Mouse (Mus musculus) myocyte (in vitro differentiated cells): ENCODE results near the gene Gabbr2. TPM values are rescaled to one million over a fixed set of nuclear protein-coding genes. Genes with fewer than 3 reads are reported as not detected.

ENCODE experiments used
- H3K27me3 ChIP-seq: one replicate; pipeline ENCODE4 v1.6.1; 2011; ENCODE audit not compliant: control insufficient read depth, insufficient read depth, insufficient read length
- H3K36me3 ChIP-seq: one replicate; pipeline ENCODE4 v1.6.1; 2011; ENCODE audit not compliant: control insufficient read depth, insufficient read depth
- H3K4me2 ChIP-seq: one replicate; pipeline ENCODE4 v1.6.1; 2011; ENCODE audit warnings: low read depth, control low read depth
- H3K4me3 ChIP-seq: one replicate; pipeline ENCODE4 v1.5.1; 2011; ENCODE audit warnings: mild to moderate bottlenecking, control low read depth, moderate library complexity
- H3K79me2 ChIP-seq: one replicate; pipeline ENCODE4 v1.6.1; 2011; ENCODE audit not compliant: control insufficient read depth, insufficient read depth
- H3ac ChIP-seq: one replicate; pipeline ENCODE4 v1.6.1; 2011; ENCODE audit not compliant: control insufficient read depth, insufficient read length
- CEBPB ChIP-seq: IDR thresholded peaks from 2 replicates; pipeline ENCODE4 v1.6.1; 2011; ENCODE audit warnings: mild to moderate bottlenecking, moderate library complexity; ENCODE audit not compliant: poor library complexity, insufficient read depth, severe bottlenecking
- E2F4 ChIP-seq: IDR thresholded peaks from one replicate; pipeline ENCODE4 v1.6.1; 2011; ENCODE audit warnings: mild to moderate bottlenecking, control low read depth, moderate library complexity; ENCODE audit not compliant: insufficient read depth
- MAX ChIP-seq: IDR thresholded peaks from one replicate; pipeline ENCODE4 v1.6.1; 2011; ENCODE audit warnings: low read depth, mild to moderate bottlenecking, control low read depth
- MYOD1 ChIP-seq, 3 experiments: IDR thresholded peaks; one replicate each; pipeline ENCODE4 v1.6.1; 2011; ENCODE audit warnings: control low read depth in 2 of 3, low read depth in 2 of 3, mild to moderate bottlenecking in 2 of 3, moderate library complexity in 1 of 3; ENCODE audit not compliant: insufficient read length in 2 of 3, control insufficient read depth in 1 of 3
- MYOG ChIP-seq, 3 experiments: IDR thresholded peaks; one replicate each; pipeline ENCODE4 v1.6.1; 2011; ENCODE audit warnings: control low read depth in 2 of 3, low read depth in 2 of 3, mild to moderate bottlenecking in 2 of 3; ENCODE audit not compliant: insufficient read length in 2 of 3, control insufficient read depth in 1 of 3, insufficient read depth in 1 of 3
- POLR2A ChIP-seq: IDR thresholded peaks from one replicate; pipeline ENCODE4 v1.6.1; 2011; ENCODE audit warnings: low read depth, mild to moderate bottlenecking, control low read depth, moderate library complexity; ENCODE audit not compliant: insufficient read length
- POLR2AphosphoS2 ChIP-seq: IDR thresholded peaks from one replicate; pipeline ENCODE4 v1.6.1; 2011; ENCODE audit warnings: low read depth, control low read depth; ENCODE audit not compliant: insufficient read length
- REST ChIP-seq: IDR thresholded peaks from one replicate; pipeline ENCODE4 v1.6.1; 2011; ENCODE audit warnings: mild to moderate bottlenecking, control low read depth, moderate library complexity; ENCODE audit not compliant: insufficient read depth, insufficient read length
- SRF ChIP-seq: IDR thresholded peaks from one replicate; pipeline ENCODE4 v1.6.1; 2011; ENCODE audit warnings: low read depth; ENCODE audit not compliant: control insufficient read depth, insufficient read length
- TCF12 ChIP-seq: IDR thresholded peaks from one replicate; pipeline ENCODE4 v1.6.1; 2011; ENCODE audit warnings: mild to moderate bottlenecking, control low read depth; ENCODE audit not compliant: poor library complexity, insufficient read depth, severe bottlenecking
- TCF3 ChIP-seq: IDR thresholded peaks from one replicate; pipeline ENCODE4 v1.6.1; 2011; ENCODE audit warnings: low read depth, control low read depth; ENCODE audit not compliant: insufficient read length
- USF1 ChIP-seq: IDR thresholded peaks from one replicate; pipeline ENCODE4 v1.6.1; 2011; ENCODE audit warnings: low read depth, mild to moderate bottlenecking, control low read depth, moderate library complexity
- polyA plus RNA-seq: library from polyadenylated mRNA; unstranded; fragments of >200 nt; fragmentation: generic; extraction: Trizol; gene quantifications from one replicate; pipeline ENCODE4 v1.2.1, GENCODE M21; 2012; ENCODE audit warnings: missing spikeins

Gabbr2 gene
- not detected for polyA plus RNA-seq

DNA sequence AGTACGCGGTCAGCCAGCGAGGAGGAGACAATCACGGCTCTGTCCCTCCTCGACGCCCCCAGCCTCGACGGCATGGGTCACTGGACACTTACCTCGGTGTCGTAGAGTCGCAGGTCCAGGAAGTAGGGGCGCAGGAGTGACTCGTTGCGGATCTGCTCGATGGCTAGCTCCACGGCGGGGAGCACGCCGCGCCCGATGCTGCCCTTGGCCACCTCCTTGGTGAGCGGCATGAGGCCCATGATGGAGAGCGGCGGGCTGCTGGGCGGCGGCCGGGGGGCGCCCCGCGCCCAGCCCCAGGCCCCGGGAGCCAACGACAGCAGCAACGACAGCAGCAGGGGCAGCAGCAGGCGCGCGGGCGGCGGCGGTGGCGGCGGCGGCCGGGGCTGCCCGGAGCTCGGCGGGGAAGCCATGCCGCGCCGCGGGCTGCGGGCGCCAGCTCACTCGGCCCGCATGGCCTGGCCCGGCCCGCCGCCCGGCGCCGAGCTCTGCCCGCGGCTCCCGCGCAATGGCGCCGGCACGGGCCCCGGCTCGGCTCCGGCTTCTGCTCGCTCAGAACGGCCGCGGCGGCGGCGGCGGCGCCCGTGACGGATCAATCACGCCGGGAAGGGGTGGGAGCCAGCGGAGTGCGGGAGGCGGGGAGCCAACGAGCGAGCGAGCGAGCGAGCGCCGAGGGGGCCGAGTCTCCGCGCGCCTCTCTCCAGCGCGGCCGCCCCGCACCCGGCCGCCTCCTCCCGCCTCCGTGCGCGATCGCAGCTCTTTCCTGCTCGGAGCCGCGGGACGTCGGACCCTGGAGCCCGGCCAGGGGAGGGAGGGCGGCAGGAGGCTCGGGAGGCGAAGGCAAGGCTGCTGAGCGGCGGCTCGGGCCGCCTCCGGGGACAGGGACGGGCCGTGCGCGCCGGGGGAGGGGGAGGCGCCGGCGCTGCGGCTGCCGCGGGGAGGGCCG, at the start of gene Gabbr2:
TSS of gene Gabbr2 (minus strand) at position 858 of the 943 bp plus-strand sequence.
- no peak for TF ChIP-seq REST
- no peak for TF ChIP-seq POLR2A
- no peak for TF ChIP-seq MYOG (IDR thresholded peaks at IDR 0.05; ENCODE audit: control insufficient read depth in 1 of 3, insufficient read depth in 1 of 3, insufficient read length in 2 of 3, low read depth in 2 of 3)
- TF ChIP-seq POLR2AphosphoS2 = no peak
- TF ChIP-seq MAX = no peak
- no peak for TF ChIP-seq SRF
- TF ChIP-seq USF1 = no peak
- no peak for TF ChIP-seq TCF3
- no peak for TF ChIP-seq E2F4
- H3ac ChIP-seq = no peak within 1 kb of the TSS
- H3K4me2 ChIP-seq = no peak within 1 kb of the TSS
- H3K4me3 ChIP-seq = no peak within 1 kb of the TSS
- no peaks in the 10 kb centered on the region for H3K36me3 ChIP-seq
- no peaks in the 10 kb centered on the region for H3K79me2 ChIP-seq
- no peaks in the 10 kb centered on the region for H3K27me3 ChIP-seq

DNA sequence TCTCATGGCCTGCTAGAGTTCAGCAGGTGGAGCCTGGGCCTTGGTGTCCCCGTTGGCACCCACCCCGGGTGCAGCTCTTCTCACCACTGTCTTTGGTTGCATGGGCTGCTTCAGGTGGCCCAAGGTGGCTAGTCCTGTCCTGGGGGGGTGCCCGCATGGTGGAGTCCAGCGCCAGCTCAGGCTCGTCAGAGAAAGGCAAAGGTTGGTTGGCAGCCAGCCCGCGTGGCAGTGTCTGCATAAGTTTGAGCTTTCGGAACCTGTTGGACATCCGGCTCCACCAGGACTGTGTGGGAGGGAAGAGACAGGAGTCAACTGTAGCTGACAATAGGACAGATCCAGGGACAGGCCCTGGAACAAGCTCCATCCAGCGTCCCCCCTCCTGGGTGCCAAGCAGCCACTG, 47.9 kb upstream of the Gabbr2 start:
- Histone ChIP-seq H3K36me3 (no peaks in the 10 kb centered on the region), H3ac (no peak overlapping the region), H3K4me2 (no peak overlapping the region), H3K4me3 (no peak overlapping the region), H3K27me3 (no peaks in the 10 kb centered on the region), H3K79me2 (no peaks in the 10 kb centered on the region)
- TF ChIP-seq CEBPB (no peak), E2F4 (no peak), REST (no peak), USF1 (no peak), MYOD1 (IDR thresholded peaks at IDR 0.05; ENCODE audit: control insufficient read depth in 1 of 3, insufficient read length in 2 of 3, low read depth in 2 of 3) (no peak), MAX (no peak), TCF3 (no peak), SRF (no peak), POLR2AphosphoS2 (no peak), TCF12 (no peak), POLR2A (no peak), MYOG (IDR thresholded peaks at IDR 0.05; ENCODE audit: control insufficient read depth in 1 of 3, insufficient read depth in 1 of 3, insufficient read length in 2 of 3, low read depth in 2 of 3) (no peak)

DNA sequence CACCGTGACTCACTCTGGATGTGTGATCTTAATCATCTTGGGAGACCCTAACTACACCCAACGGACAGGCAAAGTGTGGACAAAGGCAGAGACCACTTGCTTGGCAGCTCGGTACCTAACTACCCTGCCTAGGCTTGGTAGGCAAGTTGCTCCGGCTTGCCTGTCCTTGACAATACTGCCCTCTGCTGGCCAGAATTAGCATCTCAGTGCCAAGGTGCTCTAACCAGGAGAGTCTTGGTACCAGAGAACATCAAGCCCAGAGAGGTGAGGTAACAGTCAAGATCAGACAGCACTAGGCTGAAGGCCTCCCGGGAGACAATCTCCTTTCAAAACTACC, 45.6 kb upstream of the Gabbr2 start:
- no peaks in the 10 kb centered on the region for H3K79me2 ChIP-seq
- no peak for TF ChIP-seq POLR2AphosphoS2
- TF ChIP-seq MYOD1 (IDR thresholded peaks at IDR 0.05; ENCODE audit: control insufficient read depth in 1 of 3, insufficient read length in 2 of 3, low read depth in 2 of 3) = no peak
- no peak for TF ChIP-seq CEBPB
- TF ChIP-seq E2F4 = no peak
- TF ChIP-seq REST = no peak
- TF ChIP-seq MAX = no peak
- TF ChIP-seq TCF12 = no peak
- H3K36me3 ChIP-seq = no peaks in the 10 kb centered on the region
- H3K4me3 ChIP-seq = no peak overlapping the region
- H3K4me2 ChIP-seq = no peak overlapping the region
- no peaks in the 10 kb centered on the region for H3K27me3 ChIP-seq
- no peak overlapping the region for H3ac ChIP-seq

DNA sequence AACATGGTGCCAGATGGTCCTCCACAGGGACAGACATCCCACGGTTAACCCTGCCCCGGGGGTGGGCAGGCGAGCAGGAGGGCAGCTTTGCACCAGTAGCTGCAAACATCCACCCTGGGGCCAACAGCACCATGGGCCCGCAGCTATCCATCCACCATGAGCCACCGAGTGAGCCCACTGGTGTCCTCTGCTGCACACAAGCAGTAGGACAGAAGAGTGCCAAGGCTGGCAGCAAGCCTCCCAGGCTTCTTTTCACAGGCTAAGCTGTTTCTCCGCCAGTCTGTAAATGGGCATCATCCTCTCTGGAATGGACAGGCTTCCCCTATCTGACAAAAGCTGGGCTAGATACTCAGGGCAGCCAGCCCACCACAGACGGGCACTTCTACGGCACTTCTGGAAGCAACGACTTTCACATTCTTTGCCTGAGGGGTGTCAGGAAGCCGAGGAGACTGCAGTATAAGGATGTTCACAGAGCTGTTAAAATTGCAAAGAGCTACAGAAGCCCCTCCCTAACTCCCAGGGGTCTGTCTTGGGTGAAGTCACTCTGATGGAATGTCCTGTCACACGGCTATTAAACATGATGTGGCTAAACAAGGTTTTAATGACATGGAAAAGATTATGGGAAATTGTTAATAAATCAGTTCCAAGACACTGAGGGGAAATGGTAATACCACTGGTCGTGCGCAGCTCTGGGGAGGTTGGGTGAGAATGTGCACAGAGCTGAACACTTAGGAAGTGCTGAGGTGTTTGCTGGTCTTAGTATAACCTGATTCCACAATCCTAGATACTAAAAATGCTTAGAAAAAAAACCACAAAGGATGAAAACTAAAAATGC, 45.0 kb upstream of the Gabbr2 start:
- Histone ChIP-seq H3K27me3 (no peaks in the 10 kb centered on the region), H3K4me3 (no peak overlapping the region), H3K79me2 (no peaks in the 10 kb centered on the region), H3K4me2 (no peak overlapping the region), H3ac (no peak overlapping the region), H3K36me3 (no peaks in the 10 kb centered on the region)
- TF ChIP-seq POLR2A = no peak
- no peak for TF ChIP-seq TCF12
- TF ChIP-seq USF1 = no peak
- TF ChIP-seq CEBPB = no peak
- no peak for TF ChIP-seq SRF
- TF ChIP-seq E2F4 = no peak
- TF ChIP-seq MYOG (IDR thresholded peaks at IDR 0.05; ENCODE audit: control insufficient read depth in 1 of 3, insufficient read depth in 1 of 3, insufficient read length in 2 of 3, low read depth in 2 of 3) = no peak
- TF ChIP-seq POLR2AphosphoS2 = no peak
- TF ChIP-seq MYOD1 (IDR thresholded peaks at IDR 0.05; ENCODE audit: control insufficient read depth in 1 of 3, insufficient read length in 2 of 3, low read depth in 2 of 3) = no peak
- TF ChIP-seq TCF3 = no peak
- no peak for TF ChIP-seq MAX
- no peak for TF ChIP-seq REST
